Mouse (Mus musculus) heart, embryonic 11.5 days (tissue): ENCODE results near the gene Gm37240. TPM values are rescaled to one million over a fixed set of nuclear protein-coding genes. Genes with fewer than 3 reads are reported as not detected.

ENCODE experiments used
- ATAC-seq: fragments of 200-750 bp; cut with Nextera tagmentation; replicated peaks from 2 replicates; pipeline ENCODE4 v1.8.0; 2017; ENCODE audit warnings: moderate library complexity; ENCODE audit not compliant: insufficient number of reproducible peaks, low FRiP score, low TSS enrichment
- H3K27ac ChIP-seq: fragments of 300-500 bp; sonication (generic); 2 replicates; pipeline ENCODE4 v1.5.1; 2014; ENCODE audit warnings: mild to moderate bottlenecking, low read depth, low read length
- H3K27me3 ChIP-seq: fragments of 300-500 bp; sonication (generic); 2 replicates; pipeline ENCODE4 v1.6.1; 2014; ENCODE audit warnings: mild to moderate bottlenecking, low read length, mixed read lengths; ENCODE audit not compliant: control insufficient read depth, insufficient read depth
- H3K36me3 ChIP-seq: fragments of 300-500 bp; sonication (generic); 2 replicates; pipeline ENCODE4 v1.6.1; 2014; ENCODE audit warnings: mild to moderate bottlenecking, low read length, moderate library complexity, mixed read lengths; ENCODE audit not compliant: control insufficient read depth, insufficient read depth
- H3K4me1 ChIP-seq: fragments of 300-500 bp; sonication (generic); 2 replicates; pipeline ENCODE4 v1.6.1; 2014; ENCODE audit warnings: low read length; ENCODE audit not compliant: control insufficient read depth, insufficient read depth
- H3K4me2 ChIP-seq: fragments of 300-500 bp; sonication (generic); 2 replicates; pipeline ENCODE4 v1.6.1; 2014; ENCODE audit warnings: mild to moderate bottlenecking, moderate library complexity
- H3K4me3 ChIP-seq: fragments of 300-500 bp; sonication (generic); 2 replicates; pipeline ENCODE4 v1.5.1; 2014; ENCODE audit warnings: low read depth, low read length
- H3K9ac ChIP-seq: fragments of 300-500 bp; sonication (generic); 2 replicates; pipeline ENCODE4 v1.6.1; 2014; ENCODE audit warnings: mild to moderate bottlenecking, low read depth, low read length, moderate library complexity
- H3K9me3 ChIP-seq: fragments of 300-500 bp; sonication (generic); replicated peaks from 2 replicates; pipeline ENCODE4 v1.6.1; 2016; ENCODE audit warnings: low read length; ENCODE audit not compliant: control insufficient read depth
- WGBS: fragments of 180-500 bp; shearing (Covaris S2); extraction: QIAGEN DNeasy Blood & Tissue Kit; methylation state at CpG from one replicate; pipeline ENCODE4 v1.1.7; 2014; ENCODE audit not compliant: insufficient replicate concordance; 5-methylcytosine and 5-hydroxymethylcytosine counted together
- polyA plus RNA-seq: library from polyadenylated mRNA; unstranded; fragments of >200 nt; fragmentation: Nextera tagmentation; extraction: Ambion mirVana; gene quantifications from 2 replicates; pipeline ENCODE4 v1.2.1, GENCODE M21; 2014

Gene Gm37240
- polyA plus RNA-seq, 1 experiment from 2014 or later: 4.5 TPM

- H3K4me1 ChIP-seq: peaks cover 4% of the 10 kb centered on the region; the same call in 1 of the 2 replicates
- ATAC-seq: no peak
- WGBS: 85% methylated on average over 2 of the region's 2 CpGs
- no peak overlapping the region for H3K4me2 ChIP-seq
- no peaks in the 10 kb centered on the region for H3K36me3 ChIP-seq
- H3K9me3 ChIP-seq: no peaks in the 10 kb centered on the region
- no peaks in the 10 kb centered on the region for H3K27me3 ChIP-seq
- H3K4me3 ChIP-seq: no peak overlapping the region
- no peak overlapping the region for H3K27ac ChIP-seq
- H3K9ac ChIP-seq: no peak overlapping the region
Observed at GRCm38 (mm10) chr3:85468995-85469394, 418.3 kb downstream of the Gm37240 start.

GRCm38 (mm10) chr3:85465283-85466025 is 421.9 kb downstream of the Gm37240 start:
- Histone ChIP-seq H3K27me3 (no peaks in the 10 kb centered on the region), H3K9me3 (no peaks in the 10 kb centered on the region), H3K4me1 (peaks cover 4% of the 10 kb centered on the region; the same call in 1 of the 2 replicates), H3K4me3 (no peak overlapping the region), H3K27ac (no peak overlapping the region), H3K4me2 (no peak overlapping the region), H3K9ac (no peak overlapping the region), H3K36me3 (no peaks in the 10 kb centered on the region)
- WGBS: 72% methylated on average over 10 of the region's 10 CpGs
- no peak for ATAC-seq

- Histone ChIP-seq H3K36me3 (no peaks in the 10 kb centered on the region), H3K9me3 (no peaks in the 10 kb centered on the region), H3K27me3 (no peaks in the 10 kb centered on the region), H3K4me2 (no peak overlapping the region), H3K27ac (no peak overlapping the region), H3K9ac (no peak overlapping the region), H3K4me3 (no peak overlapping the region), H3K4me1 (no peaks in the 10 kb centered on the region)
- ATAC-seq: no peak
- 85% methylated on average over 6 of the region's 6 CpGs for WGBS
Observed at GRCm38 (mm10) chr3:85460021-85460420, 427.3 kb downstream of the Gm37240 start.

GRCm38 (mm10) chr3:85456983-85457382 is 430.3 kb downstream of the Gm37240 start:
- Histone ChIP-seq H3K9ac (no peak overlapping the region), H3K27ac (no peak overlapping the region), H3K27me3 (no peaks in the 10 kb centered on the region), H3K9me3 (no peaks in the 10 kb centered on the region), H3K4me1 (no peaks in the 10 kb centered on the region), H3K4me3 (no peak overlapping the region), H3K4me2 (no peak overlapping the region), H3K36me3 (no peaks in the 10 kb centered on the region)
- no peak for ATAC-seq
- 70% methylated on average over 2 of the region's 2 CpGs for WGBS

- Histone ChIP-seq H3K36me3 (no peaks in the 10 kb centered on the region), H3K9me3 (no peaks in the 10 kb centered on the region), H3K9ac (no peak overlapping the region), H3K4me2 (no peak overlapping the region), H3K4me1 (no peaks in the 10 kb centered on the region), H3K27me3 (no peaks in the 10 kb centered on the region), H3K27ac (no peak overlapping the region), H3K4me3 (no peak overlapping the region)
- ATAC-seq: no peak
- WGBS: 63% methylated on average over 3 of the region's 3 CpGs
Observed at GRCm38 (mm10) chr3:85455453-85455852, 431.9 kb downstream of the Gm37240 start.

GRCm38 (mm10) chr3:85454001-85454400 is 433.3 kb downstream of the Gm37240 start:
- H3K9ac ChIP-seq: no peak overlapping the region
- no peaks in the 10 kb centered on the region for H3K4me1 ChIP-seq
- no peak overlapping the region for H3K4me2 ChIP-seq
- H3K9me3 ChIP-seq: no peaks in the 10 kb centered on the region
- no peak overlapping the region for H3K27ac ChIP-seq
- no peak for ATAC-seq
- H3K36me3 ChIP-seq: no peaks in the 10 kb centered on the region
- no peaks in the 10 kb centered on the region for H3K27me3 ChIP-seq
- H3K4me3 ChIP-seq: no peak overlapping the region
- 69% methylated on average over 6 of the region's 6 CpGs for WGBS

- 88% methylated on average over 4 of the region's 4 CpGs for WGBS
- no peak overlapping the region for H3K4me3 ChIP-seq
- no peaks in the 10 kb centered on the region for H3K9me3 ChIP-seq
- no peaks in the 10 kb centered on the region for H3K36me3 ChIP-seq
- H3K9ac ChIP-seq: no peak overlapping the region
- no peaks in the 10 kb centered on the region for H3K27me3 ChIP-seq
- H3K4me1 ChIP-seq: no peaks in the 10 kb centered on the region
- no peak overlapping the region for H3K27ac ChIP-seq
- ATAC-seq: no peak
- H3K4me2 ChIP-seq: no peak overlapping the region
Observed at GRCm38 (mm10) chr3:85449461-85449860, 437.9 kb downstream of the Gm37240 start.

- no peak overlapping the region for H3K4me2 ChIP-seq
- ATAC-seq: no peak
- no peak overlapping the region for H3K9ac ChIP-seq
- H3K4me1 ChIP-seq: no peaks in the 10 kb centered on the region
- 84% methylated on average over 5 of the region's 5 CpGs for WGBS
- H3K27me3 ChIP-seq: no peaks in the 10 kb centered on the region
- H3K9me3 ChIP-seq: no peaks in the 10 kb centered on the region
- no peaks in the 10 kb centered on the region for H3K36me3 ChIP-seq
- no peak overlapping the region for H3K27ac ChIP-seq
- H3K4me3 ChIP-seq: no peak overlapping the region
Observed at GRCm38 (mm10) chr3:85442781-85443180, 444.5 kb downstream of the Gm37240 start.

- no peak for ATAC-seq
- H3K36me3 ChIP-seq: no peaks in the 10 kb centered on the region
- 83% methylated on average over 8 of the region's 8 CpGs for WGBS
- no peaks in the 10 kb centered on the region for H3K4me1 ChIP-seq
- no peak overlapping the region for H3K27ac ChIP-seq
- H3K4me2 ChIP-seq: no peak overlapping the region
- no peaks in the 10 kb centered on the region for H3K27me3 ChIP-seq
- H3K4me3 ChIP-seq: no peak overlapping the region
- no peaks in the 10 kb centered on the region for H3K9me3 ChIP-seq
- no peak overlapping the region for H3K9ac ChIP-seq
Observed at GRCm38 (mm10) chr3:85442261-85442660, 445.1 kb downstream of the Gm37240 start.
